Mouse (Mus musculus) adrenal gland, postnatal 25 days (tissue): Measurements from ENCODE around the gene Rps19bp1. TPM values are rescaled to one million over a fixed set of nuclear protein-coding genes. Genes with fewer than 3 reads are reported as not detected.

Experiments
- DNase-seq: peaks from one replicate; pipeline ENCODE4 v3.0.0; 2021; ENCODE audit warnings: mixed read lengths
- total RNA-seq: library from RNA; stranded (reverse); gene quantifications from 2 replicates; pipeline ENCODE4 v1.2.3, GENCODE M21; 2021

Gene Rps19bp1
- total RNA-seq, 1 experiment from 2014 or later = 37.9 TPM

DNA sequence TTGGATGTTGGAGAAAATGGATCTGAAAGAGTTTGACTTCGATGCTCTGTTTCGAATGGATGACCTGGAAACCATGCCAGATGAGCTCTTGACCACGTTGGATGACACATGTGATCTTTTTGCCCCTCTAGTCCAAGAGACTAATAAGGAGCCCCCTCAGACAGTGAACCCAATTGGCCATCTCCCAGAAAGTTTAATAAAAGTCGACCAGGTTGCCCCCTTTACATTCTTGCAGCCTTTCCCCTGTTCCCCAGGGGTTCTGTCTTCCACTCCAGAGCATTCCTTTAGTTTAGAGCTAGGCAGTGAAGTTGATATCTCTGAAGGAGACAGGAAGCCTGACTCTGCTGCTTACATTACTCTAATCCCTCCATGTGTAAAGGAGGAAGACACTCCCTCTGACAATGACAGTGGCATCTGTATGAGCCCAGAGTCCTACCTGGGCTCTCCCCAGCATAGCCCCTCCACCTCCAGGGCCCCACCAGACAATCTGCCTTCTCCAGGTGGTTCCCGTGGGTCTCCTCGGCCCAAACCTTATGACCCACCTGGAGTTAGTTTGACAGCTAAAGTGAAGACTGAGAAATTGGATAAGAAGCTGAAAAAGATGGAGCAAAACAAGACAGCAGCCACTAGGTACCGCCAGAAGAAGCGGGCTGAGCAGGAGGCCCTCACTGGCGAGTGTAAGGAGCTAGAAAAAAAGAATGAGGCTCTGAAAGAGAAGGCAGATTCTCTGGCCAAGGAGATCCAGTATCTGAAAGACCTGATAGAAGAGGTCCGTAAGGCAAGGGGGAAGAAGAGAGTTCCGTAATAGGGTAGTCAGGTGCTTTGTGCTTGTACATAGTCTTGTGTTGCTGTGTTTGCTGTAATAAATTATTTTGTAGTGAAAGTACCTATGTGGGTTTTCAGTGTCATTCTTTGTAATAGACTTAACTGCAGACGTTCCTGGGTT, 7.2 kb downstream of the Rps19bp1 start:
- no peak for DNase-seq

DNA sequence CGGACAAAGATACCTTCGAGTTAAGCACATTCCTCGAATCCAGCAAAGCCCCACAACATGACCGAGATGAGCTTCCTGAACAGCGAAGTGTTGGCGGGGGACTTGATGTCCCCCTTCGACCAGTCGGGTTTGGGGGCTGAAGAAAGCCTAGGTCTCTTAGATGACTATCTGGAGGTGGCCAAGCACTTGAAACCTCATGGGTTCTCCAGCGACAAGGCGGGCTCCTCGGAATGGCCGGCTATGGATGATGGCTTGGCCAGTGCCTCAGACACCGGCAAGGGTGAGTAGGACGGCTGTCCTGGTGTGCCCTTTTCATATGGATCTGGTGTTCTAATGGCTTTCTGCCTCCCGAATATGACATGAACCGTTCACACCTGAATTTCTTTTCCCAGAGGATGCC, 7.9 kb downstream of the Rps19bp1 start:
- DNase-seq = no peak

DNA sequence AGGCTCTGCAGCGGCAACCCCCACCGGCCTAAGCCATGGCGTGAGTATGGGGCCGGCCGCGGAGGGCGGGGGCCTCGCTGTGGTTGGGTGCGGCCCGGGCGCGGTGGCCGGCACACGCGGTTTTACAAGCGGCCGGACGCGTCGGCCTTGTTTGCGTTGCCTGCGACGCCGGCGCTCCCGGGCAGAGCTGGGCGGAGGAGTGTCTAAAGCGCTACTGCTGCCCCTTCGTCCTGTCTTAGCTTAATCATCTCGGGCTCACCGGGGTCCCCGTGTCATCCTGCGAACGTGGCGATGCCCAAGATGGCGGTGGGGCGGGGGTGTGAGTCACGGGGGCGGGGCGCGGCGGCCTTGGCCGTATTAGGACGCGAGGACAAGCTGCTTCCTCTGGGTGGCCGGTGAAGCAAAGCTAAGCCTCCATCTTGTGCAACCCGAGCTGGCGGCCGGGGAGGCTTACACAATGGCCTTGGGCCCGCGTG, 8.4 kb downstream of the Rps19bp1 start:
- peak; percentile 88 for DNase-seq

DNA sequence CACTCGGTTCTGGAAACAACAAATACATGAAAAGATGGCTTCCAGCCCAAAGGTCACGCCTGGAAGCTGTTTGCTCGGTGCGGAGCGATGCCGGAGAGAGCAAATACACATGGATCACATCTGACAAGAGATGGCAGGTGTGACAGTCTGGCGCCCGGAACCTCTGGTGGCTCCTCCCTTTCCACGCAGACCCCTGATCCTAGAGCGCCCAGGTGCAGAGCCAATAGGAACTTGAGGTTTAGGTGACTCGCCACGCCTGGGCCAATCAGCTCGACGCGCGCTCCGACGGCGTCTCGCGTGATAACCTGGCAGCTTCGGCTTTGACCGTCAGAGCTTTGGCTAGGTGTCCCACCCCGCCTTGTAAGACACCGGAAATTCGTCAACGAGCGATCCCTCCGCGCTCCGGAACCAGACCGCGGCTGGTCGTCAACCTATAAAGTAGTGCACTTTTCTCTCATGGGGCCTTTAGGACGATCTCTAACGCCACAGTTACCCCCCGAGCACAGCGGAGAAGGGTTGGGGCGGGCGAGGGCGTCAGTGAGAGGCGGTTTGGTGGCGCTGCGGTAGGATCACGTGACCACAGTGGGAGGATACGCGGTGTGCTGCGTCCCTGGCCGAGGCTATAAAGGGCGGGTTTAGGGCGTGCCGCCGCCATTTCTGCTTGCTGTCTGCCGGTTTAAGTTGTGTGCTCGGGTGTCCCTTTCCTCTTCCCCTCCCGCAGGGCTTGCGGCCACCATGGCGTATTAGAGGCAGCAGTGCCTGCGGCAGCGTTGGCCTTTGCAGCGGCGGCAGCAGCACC, 9.1 kb downstream of the Rps19bp1 start, which contains the start of gene Atf4:
TSS of gene Atf4 (plus strand) at position 338 of the 799 bp plus-strand sequence.
- DNase-seq = peak; percentile 95

- DNase-seq = peak; percentile 81
Observed at GRCm38 (mm10) chr15:80254207-80254606, 9.9 kb downstream of the Rps19bp1 start.

- DNase-seq = no peak
Observed at GRCm38 (mm10) chr15:80253530-80253929, 10.6 kb downstream of the Rps19bp1 start.

DNA sequence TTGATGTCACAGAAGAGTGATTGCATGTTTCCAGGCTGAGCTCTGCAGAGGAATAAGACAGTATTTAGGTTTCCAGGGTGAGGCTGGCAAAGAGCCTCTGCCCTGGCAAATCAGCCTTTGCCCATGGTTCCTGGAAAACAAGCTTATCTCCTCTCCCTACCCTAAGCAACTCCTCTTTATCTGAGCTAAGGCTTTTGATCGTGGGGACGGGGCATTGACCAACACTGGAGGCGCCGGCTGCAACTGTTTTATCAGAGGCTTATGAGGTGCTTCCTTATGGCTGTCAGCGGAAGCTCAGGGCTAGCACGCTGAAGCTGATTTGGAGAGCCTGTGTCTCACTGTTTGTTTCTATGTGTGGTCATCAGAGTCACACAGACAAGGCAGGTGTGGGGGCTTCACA, 13.5 kb downstream of the Rps19bp1 start:
- DNase-seq = no peak

DNA sequence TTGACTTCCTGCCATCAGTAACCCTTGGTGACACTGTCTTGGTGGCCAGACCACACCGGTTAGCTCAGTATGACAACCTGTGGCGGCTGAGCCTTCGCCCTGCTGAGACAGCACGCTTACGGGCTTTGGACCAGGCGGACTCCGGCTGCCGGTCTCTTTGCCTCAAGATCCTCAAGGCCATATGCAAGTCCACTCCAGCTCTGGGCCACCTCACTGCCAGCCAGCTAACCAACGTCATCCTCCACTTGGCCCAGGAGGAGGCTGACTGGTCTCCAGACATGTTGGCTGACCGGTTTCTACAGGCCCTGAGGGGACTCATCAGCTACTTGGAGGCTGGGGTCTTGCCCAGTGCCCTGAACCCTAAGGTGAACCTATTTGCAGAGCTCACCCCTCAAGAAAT, 14.4 kb downstream of the Rps19bp1 start:
- DNase-seq = no peak

DNA sequence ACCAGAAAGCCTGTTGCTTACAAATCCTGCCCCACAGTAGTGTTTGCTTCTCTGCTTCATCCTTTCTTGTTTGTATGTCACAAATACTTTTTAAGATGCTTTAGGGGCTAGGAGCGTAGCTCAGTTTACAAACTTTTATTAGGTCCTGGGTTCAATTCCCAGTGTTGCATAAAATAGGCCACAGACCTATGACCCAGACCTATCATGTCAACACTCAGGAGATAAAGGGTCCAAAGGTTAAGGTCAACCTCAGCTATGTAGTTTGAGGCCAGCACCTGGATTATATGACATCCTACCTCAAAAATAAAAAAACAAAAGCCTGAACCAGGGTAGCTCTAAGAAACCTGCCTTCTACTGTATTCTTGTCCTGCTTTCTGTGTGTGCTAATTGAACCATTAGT, 15.5 kb downstream of the Rps19bp1 start:
- DNase-seq = no peak

GRCm38 (mm10) chr15:80248135-80248534, 16.0 kb downstream of the Rps19bp1 start:
- DNase-seq = no peak

GRCm38 (mm10) chr15:80235535-80235934, 28.6 kb downstream of the Rps19bp1 start, which contains the start of gene AC140267.1:
Gene AC140267.1 (plus strand): TSS chr15:80235835.
- DNase-seq = no peak

DNA sequence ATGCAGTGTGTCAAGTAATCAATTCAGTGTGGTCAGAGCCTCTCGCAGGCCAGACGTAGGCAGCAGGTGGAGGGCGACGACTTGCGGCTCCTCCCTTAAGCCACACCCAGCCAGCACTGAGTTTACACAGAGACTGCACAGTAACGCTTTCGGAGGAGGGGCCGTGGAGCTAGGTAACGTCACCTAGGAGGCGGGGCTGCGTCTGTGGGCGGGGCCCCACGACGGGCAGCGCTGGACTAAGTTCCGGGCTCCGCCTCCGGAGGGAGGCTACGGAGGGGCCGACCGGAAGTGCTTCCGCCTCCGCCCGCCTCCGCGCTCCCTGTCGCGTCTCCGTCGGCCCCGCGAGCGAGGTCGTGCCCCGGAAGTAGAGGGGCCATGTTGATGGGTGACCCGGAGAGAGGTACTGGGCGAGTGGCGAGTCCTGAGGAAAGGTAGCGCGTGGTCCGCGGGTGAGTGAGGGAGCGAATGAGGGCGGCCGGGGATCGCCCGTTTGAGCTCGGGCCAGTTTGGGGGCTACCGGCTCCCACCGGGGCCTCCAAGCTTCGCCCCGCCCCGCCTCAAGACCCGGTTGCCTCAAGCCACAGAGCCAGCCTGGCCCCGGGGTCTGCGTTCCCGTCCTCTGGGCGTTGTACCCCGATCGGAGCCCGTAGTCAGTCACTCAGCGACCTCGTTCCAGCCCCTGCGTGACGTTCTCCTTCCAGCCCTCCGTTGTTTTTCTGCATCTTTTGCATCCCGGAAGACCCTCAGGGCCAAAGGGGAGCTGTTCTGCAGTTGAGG, 30.2 kb downstream of the Rps19bp1 start, which contains the start of gene Mief1:
TSS of gene Mief1 (plus strand) at position 286 of the 777 bp plus-strand sequence.
- DNase-seq = peak; percentile 98

DNA sequence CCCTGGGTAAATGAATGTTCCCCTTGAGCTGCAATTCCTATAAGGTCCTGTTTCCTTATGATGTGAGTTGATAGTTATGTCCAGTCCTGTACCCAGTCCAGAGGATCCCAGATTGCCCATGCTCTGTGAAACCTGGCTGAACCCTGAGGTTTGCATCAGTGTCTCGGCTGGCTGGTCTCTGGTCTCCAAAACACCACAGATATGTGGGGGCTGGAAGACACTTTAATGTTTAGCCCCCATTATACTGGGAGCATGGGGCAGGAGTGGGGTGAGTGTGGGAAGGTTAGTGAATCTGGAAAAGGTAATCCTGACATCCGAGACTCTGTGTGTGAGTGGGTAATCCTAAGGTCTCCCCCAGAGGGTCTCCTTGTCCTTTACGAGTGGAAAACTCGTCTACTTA, 31.1 kb downstream of the Rps19bp1 start:
- no peak for DNase-seq

- no peak for DNase-seq
Observed at GRCm38 (mm10) chr15:80232331-80232730, 31.8 kb downstream of the Rps19bp1 start.

GRCm38 (mm10) chr15:80228071-80228800, 35.9 kb downstream of the Rps19bp1 start:
- DNase-seq = no peak

- DNase-seq = peak; percentile 51
Observed at GRCm38 (mm10) chr15:80225796-80226195, 38.3 kb downstream of the Rps19bp1 start.

DNA sequence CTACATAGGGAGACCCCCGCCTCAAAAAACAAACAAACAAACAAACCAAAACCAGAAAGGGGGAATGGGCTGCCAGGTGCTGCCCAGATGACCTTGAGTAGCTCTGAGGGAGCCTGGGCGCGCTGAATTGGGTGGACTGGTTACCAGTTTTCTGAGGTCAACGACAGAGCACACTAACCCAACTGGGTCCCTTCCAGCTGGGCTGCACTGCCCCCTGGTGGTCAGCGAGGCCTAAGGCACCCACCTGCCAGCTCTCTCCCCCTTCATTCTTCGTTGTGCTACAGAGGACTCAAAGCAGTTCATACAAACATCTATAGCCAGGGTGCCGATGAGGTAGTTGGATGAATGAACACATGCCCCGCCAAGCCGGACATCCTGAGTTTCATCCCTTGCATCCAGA, 38.9 kb downstream of the Rps19bp1 start:
- DNase-seq = peak; percentile 90

DNA sequence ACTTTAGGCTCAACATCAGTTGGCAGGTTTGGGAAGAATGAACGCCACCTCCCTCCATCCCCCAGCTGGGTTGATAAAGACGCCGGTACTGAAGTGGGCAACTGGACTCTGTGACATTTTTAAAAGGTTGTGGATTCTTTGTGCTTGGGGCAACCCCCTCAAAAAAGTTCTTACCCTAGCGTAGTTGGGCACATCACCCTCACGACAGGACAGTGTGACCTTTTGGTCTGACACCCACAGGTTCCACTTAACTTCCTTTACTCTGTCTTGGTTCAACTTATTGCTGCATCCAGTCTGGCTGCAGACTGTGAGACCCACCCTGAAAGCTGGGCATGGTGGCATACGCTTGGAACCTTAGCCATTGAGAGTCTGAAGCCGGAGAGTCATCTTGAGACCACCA, 40.4 kb downstream of the Rps19bp1 start:
- no peak for DNase-seq

DNA sequence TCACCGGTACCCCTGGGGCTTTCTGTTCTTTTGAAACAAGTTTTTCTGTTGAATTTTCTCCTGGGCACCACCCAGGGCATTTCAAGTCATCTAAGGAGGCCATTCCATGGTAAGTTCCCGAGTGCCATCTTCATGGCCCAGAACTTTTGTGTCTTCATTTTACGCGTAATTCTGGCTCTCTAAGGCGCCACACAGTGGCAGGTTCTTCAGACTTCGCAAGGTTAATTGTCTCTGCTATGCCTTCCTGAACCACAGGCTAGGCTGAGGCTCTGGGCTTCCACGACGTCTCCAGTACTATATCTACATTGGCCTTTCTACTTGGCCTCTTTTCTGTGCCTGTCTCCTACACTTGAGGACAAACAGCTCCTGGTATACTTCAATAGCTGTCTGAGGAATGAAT, 43.1 kb downstream of the Rps19bp1 start:
- DNase-seq = no peak

DNA sequence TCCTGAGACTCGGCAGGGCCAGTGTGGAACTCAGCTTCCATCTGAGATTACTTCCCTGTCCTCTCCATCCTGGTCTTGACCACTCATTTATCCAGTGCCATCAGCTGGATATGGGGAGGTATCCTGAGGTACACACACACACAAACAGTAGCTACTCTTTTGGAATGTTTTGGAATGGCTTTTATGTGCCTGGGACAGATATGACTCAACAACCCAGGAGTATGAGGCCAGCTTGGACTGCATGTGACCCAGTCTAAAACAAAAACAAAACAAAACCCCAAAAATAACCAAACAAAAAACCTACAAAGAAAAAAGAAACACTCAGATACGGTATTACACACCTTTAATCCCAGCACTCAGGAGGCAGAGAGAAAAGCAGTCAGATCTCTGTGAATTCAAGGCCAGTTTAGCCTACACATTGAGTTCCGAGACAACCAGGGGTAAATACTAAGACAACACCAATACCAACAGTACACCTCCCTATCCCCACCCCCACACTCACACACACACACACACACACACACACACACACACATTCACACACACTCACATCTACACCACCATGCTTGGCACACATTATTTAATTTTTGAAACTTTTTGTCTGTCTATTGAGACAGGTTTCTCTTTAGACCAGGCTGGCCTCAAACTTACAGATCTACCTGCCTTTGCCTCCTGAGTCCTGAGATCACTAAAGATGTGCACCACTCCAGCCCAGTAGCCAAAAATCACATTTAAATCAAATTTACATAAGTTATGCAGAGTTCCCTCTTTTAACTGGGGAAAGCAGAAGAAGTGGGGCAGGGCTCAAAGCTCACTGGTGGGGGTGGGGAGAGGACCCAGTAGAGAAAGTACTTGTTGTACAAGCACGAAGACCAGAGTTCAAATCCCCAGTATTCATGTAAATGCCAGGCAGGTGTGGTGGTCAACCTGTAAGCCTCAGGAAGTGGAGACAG, 44.1 kb downstream of the Rps19bp1 start:
- DNase-seq = no peak
